Mouse (Mus musculus): ENCODE measurements around the gene Mea1. TPM values are rescaled to one million over a fixed set of nuclear protein-coding genes. Genes with fewer than 3 reads are reported as not detected.

Mea1 gene
- polyA plus RNA-seq, 1 experiment from 2014 or later, result 156 TPM

GRCm38 (mm10) chr17:46713849-46714248 is 35.3 kb downstream of the Mea1 start:
- Histone ChIP-seq H3K27me3 (replicated peaks; ENCODE audit: low read depth, poor library complexity, severe bottlenecking) (no peaks in the 10 kb centered on the region), H3K36me3 (replicated peaks) (peaks cover 52% of the 10 kb centered on the region), H3K27ac (replicated peaks) (no peak overlapping the region), H3K4me1 (peaks cover 21% of the 10 kb centered on the region), H3K9me3 (no peaks in the 10 kb centered on the region), H3K4me3 (no peak overlapping the region)
- no peak for DNase-seq (ENCODE audit: low spot score)
- 92% methylated on average over 9 of the region's 9 CpGs for WGBS

DNA sequence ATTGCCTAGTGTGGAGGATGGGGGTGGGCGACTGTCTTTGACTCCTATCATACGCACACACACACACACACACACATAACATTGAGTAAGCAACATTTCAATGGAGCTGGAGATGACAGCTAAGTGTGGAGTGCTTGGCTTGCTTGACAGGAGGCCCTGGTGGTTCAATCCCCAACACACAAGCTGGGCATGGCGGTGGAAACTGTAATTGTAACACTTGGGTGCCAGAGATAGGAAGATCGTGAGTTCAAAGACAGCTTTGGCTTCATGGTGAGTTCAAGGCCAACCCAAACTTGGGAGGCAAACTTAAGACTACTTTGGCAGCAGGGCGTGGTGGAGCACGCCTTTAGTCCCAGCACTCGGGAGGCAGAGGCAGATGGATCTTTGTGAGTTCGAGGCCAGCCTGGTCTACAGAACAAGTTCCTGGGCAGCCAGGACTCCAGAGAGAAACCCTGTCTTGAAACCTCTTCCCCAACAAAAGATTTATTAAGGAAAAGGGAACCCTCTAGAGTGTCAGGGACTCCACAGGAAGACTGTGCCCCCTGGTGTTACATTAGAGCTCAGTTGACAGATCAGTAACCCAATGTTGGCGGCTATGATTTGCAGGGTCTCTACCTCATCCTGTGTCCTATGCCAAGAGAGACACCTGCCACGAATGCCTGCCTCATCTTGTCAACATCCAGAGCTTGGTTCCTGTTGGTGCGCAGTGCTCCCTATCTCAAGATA is 36.3 kb downstream of the Mea1 start:
- H3K36me3 ChIP-seq (replicated peaks), result peaks cover 55% of the 10 kb centered on the region
- H3K27ac ChIP-seq (replicated peaks), result no peak overlapping the region
- no peaks in the 10 kb centered on the region for H3K9me3 ChIP-seq
- H3K27me3 ChIP-seq (replicated peaks; ENCODE audit: low read depth, poor library complexity, severe bottlenecking), result no peaks in the 10 kb centered on the region
- WGBS, result 94% methylated on average over 11 of the region's 11 CpGs
- H3K4me3 ChIP-seq, result no peak overlapping the region; the same call in 1 of the 2 replicates
- no peak for DNase-seq (ENCODE audit: low spot score)
- peaks cover 21% of the 10 kb centered on the region for H3K4me1 ChIP-seq

DNA sequence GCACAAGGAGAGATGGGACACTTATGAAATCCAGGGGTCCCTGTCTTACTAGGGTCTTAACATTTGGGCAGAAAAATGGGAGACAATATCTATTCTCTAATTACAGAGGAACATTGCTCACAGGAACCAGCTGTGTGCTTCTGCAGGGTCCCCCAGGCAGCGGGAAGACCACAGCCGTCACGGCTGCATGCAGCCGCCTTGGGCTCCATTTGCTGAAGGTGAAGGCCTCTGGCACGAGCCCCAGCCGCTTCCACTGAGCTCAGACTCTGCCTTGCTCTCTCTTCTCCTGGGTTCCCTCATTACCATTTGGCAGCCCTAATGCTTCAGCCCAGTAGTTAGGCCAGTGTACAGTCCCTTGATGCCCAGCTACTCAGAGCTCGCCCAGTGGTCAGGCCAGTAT is 42.5 kb downstream of the Mea1 start:
- Histone ChIP-seq H3K4me3 (no peak overlapping the region), H3K36me3 (replicated peaks) (peaks cover 82% of the 10 kb centered on the region), H3K27me3 (replicated peaks; ENCODE audit: low read depth, poor library complexity, severe bottlenecking) (no peaks in the 10 kb centered on the region), H3K9me3 (no peaks in the 10 kb centered on the region), H3K27ac (replicated peaks) (no peak overlapping the region), H3K4me1 (peaks cover 6% of the 10 kb centered on the region)
- WGBS, result 93% methylated on average over 7 of the region's 7 CpGs
- DNase-seq (ENCODE audit: low spot score), result no peak

DNA sequence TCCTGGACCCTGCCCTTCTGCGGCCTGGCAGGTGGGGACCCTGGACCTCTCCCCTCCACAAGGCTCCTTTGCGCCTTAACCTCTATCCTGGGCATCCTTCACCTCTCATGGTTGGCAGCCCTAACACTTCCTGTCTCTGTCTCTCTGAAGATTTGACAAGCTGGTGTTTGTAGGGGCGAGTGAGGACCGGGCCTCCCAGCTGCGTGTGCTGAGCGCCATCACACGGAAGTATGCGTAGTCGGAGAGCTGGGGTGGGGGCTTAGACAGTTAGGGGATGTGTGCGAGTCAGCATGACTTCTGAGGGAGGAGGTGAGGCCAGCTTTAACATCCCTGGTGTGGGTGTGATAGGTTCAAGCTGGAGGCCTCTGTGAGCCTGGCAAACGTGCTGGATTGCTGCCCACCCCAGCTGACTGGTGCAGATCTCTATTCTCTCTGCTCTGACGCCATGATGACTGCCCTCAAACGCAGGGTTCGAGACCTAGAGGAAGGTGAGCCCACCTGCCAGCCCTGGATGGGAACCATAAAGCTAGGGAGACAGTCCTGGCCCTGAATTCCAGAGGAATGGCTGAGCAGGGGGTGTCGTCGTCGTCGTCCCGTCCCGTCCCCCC is 46.0 kb downstream of the Mea1 start:
- peaks cover 18% of the 10 kb centered on the region for H3K27me3 ChIP-seq (replicated peaks; ENCODE audit: low read depth, poor library complexity, severe bottlenecking)
- WGBS, result 85% methylated on average over 20 of the region's 20 CpGs
- no peak overlapping the region for H3K4me3 ChIP-seq
- H3K9me3 ChIP-seq, result no peaks in the 10 kb centered on the region
- H3K27ac ChIP-seq (replicated peaks), result no peak overlapping the region
- no peak for DNase-seq (ENCODE audit: low spot score)
- peaks cover 14% of the 10 kb centered on the region for H3K4me1 ChIP-seq
- H3K36me3 ChIP-seq (replicated peaks), result peaks cover 65% of the 10 kb centered on the region

DNA sequence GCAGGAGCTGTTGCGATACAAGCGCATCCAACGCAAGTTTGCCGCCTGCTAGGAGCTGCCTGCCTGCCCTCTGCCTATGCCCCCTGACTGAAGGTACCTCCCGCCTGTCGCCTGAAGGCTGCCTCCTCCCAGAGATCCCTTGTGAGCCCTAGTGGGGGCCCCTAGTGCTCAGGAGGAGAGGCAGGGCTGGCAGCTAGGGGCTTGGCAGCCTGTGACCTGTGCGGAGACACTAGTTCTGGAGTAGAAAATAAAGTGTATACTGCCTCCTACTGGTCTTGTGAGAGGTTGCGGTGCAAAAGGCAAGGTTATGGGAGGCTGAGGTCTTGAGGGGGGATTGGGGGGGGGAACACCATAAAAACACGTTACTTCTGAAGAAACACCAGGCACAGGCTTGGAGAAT is 46.7 kb downstream of the Mea1 start:
- H3K27me3 ChIP-seq (replicated peaks; ENCODE audit: low read depth, poor library complexity, severe bottlenecking), result peaks cover 25% of the 10 kb centered on the region
- DNase-seq (ENCODE audit: low spot score), result peak; percentile 64
- H3K4me1 ChIP-seq, result peaks cover 14% of the 10 kb centered on the region
- 49% methylated on average over 9 of the region's 9 CpGs for WGBS
- peaks cover 61% of the 10 kb centered on the region for H3K36me3 ChIP-seq (replicated peaks)
- H3K4me3 ChIP-seq, result no peak overlapping the region
- no peaks in the 10 kb centered on the region for H3K9me3 ChIP-seq
- 0 out of 2 replicates have a peak overlapping the region, but pooled peaks have one; percentile 0 for H3K27ac ChIP-seq (replicated peaks)

- DNase-seq (ENCODE audit: low spot score), result no peak
- no peak overlapping the region for H3K4me3 ChIP-seq
- peaks cover 14% of the 10 kb centered on the region for H3K4me1 ChIP-seq
- no peak overlapping the region for H3K27ac ChIP-seq (replicated peaks)
- H3K9me3 ChIP-seq, result no peaks in the 10 kb centered on the region
- H3K27me3 ChIP-seq (replicated peaks; ENCODE audit: low read depth, poor library complexity, severe bottlenecking), result peaks cover 28% of the 10 kb centered on the region
- 92% methylated on average over 26 of the region's 26 CpGs for WGBS
- peaks cover 55% of the 10 kb centered on the region for H3K36me3 ChIP-seq (replicated peaks)
Measured at GRCm38 (mm10) chr17:46725731-46726645, 47.4 kb downstream of the Mea1 start.

- 89% methylated on average over 11 of the region's 11 CpGs for WGBS
- Histone ChIP-seq H3K27ac (replicated peaks) (no peak overlapping the region), H3K27me3 (replicated peaks; ENCODE audit: low read depth, poor library complexity, severe bottlenecking) (peaks cover 28% of the 10 kb centered on the region), H3K4me3 (no peak overlapping the region), H3K36me3 (replicated peaks) (peaks cover 43% of the 10 kb centered on the region), H3K9me3 (no peaks in the 10 kb centered on the region), H3K4me1 (peaks cover 14% of the 10 kb centered on the region; the same call in 1 of the 2 replicates)
- no peak for DNase-seq (ENCODE audit: low spot score)
Measured at GRCm38 (mm10) chr17:46727271-46727670, 48.7 kb downstream of the Mea1 start.

- peaks cover 28% of the 10 kb centered on the region for H3K27me3 ChIP-seq (replicated peaks; ENCODE audit: low read depth, poor library complexity, severe bottlenecking)
- no peak overlapping the region for H3K27ac ChIP-seq (replicated peaks)
- no peak overlapping the region for H3K4me3 ChIP-seq
- H3K4me1 ChIP-seq, result peaks cover 14% of the 10 kb centered on the region; the same call in 1 of the 2 replicates
- peak; percentile 38 for DNase-seq (ENCODE audit: low spot score)
- no peaks in the 10 kb centered on the region for H3K9me3 ChIP-seq
- H3K36me3 ChIP-seq (replicated peaks), result peaks cover 36% of the 10 kb centered on the region
- 40% methylated on average over 6 of the region's 6 CpGs for WGBS
Measured at GRCm38 (mm10) chr17:46728021-46728420, 49.4 kb downstream of the Mea1 start.

- Histone ChIP-seq H3K4me3 (peak overlapping the region; percentile 41), H3K4me1 (peaks cover 14% of the 10 kb centered on the region; the same call in 1 of the 2 replicates), H3K27ac (replicated peaks) (no peak overlapping the region), H3K9me3 (no peaks in the 10 kb centered on the region), H3K27me3 (replicated peaks; ENCODE audit: low read depth, poor library complexity, severe bottlenecking) (peaks cover 28% of the 10 kb centered on the region), H3K36me3 (replicated peaks) (peaks cover 32% of the 10 kb centered on the region)
- no peak for DNase-seq (ENCODE audit: low spot score)
- 50% methylated on average over 11 of the region's 11 CpGs for WGBS
Measured at GRCm38 (mm10) chr17:46728496-46728895, 49.9 kb downstream of the Mea1 start.

- WGBS, result 13% methylated on average over 24 of the region's 24 CpGs
- Histone ChIP-seq H3K27ac (replicated peaks) (peak within 1 kb of the TSS; percentile 19; the same call in 1 of the 2 replicates), H3K4me3 (peak within 1 kb of the TSS; percentile 41), H3K27me3 (replicated peaks; ENCODE audit: low read depth, poor library complexity, severe bottlenecking) (peaks cover 28% of the 10 kb centered on the region), H3K9me3 (no peaks in the 10 kb centered on the region), H3K36me3 (replicated peaks) (peaks cover 29% of the 10 kb centered on the region), H3K4me1 (peaks cover 14% of the 10 kb centered on the region; the same call in 1 of the 2 replicates)
- peak; percentile 31 for DNase-seq (ENCODE audit: low spot score)
Measured at GRCm38 (mm10) chr17:46728904-46729318, 50.3 kb downstream of the Mea1 start, which contains the start of gene Gnmt. Gene Gnmt (minus strand): TSS chr17:46729168.

Data from embryonic facial prominence, embryonic 10.5 days (tissue).